Mouse (Mus musculus) left cerebral cortex, adult 11 months (tissue): Measurements from ENCODE around the gene Itpkb.

Source experiments
- DNase-seq: peaks from one replicate; pipeline ENCODE4 v3.0.0; 2022; ENCODE audit warnings: low spot score

Itpkb gene

DNA sequence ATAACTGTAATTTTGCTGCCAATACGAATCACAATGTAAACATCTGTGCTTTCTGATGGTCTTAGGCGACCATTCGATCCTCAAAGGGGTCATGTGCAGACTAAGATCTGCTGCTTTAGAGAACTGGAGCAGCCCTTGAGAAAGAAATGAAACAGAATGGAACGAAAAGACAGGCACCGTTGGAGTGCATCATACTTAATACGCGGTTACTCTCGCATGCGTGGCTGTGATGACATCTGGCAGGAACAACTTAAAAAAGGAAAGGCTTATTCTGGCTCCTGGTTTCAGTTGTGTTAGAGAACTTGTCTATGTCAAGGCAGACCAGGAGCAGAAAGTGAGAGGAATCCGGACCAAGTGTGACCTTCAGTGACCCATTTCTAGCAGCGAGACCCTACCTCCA, 15.6 kb upstream of the Itpkb start:
- no peak for DNase-seq

DNA sequence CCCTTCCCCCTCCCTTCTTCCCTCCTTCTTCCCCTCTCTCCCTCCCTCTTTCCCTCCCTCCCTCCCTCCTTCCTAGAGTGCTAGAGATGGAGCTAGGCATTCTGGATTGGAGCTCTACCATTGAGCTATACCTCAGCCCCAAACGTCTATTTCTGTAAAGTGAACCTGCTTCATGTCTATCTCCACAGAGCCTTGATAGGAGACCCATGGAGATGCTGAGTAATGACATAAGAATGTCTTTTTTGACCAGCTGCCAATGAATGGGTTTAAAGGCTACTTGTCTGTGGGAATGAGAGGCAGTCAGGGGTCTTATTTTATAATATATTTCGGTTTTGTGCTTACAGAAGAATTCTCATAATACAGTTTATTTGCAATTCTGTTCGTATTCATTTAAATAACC, 15.2 kb upstream of the Itpkb start:
- DNase-seq, result no peak

DNA sequence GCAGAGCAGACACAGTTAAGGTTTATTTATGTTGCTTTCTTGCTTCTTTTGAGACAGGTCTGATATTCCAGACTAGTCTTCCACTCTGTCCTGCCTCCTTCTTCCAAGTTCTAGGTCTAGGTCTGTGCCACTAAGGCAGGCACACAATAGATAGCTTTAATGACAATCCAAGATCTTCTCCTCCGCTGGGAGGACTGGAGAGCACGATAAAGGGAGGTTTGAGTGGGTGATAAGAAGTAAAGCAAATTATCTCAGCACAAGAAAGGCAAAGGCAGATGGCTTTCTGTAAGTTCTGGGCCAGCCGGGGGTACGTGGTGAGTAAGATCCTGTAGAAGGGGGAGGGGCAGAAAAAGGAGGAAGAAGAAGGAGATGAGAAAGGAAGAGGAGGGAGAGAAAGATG, 12.8 kb upstream of the Itpkb start:
- no peak for DNase-seq

DNA sequence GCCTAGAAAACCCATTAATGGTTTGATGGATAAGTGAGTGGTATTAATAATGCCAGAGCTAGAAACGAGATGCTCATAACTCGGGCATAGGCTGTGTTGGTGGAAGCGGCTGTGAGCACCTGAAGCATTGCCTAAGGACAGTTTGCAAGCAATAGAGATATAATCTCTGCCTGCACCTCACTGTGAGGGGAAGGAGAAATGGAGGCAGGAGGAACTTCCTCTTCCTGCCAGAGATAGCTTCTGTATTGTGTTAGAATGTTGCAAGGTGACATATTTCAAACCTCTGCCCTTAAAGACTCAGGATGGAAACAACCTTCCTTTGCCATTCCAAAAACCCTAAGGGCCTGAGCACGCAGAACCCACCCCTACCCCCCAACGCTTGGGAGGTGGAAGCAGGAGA, 11.9 kb upstream of the Itpkb start:
- no peak for DNase-seq

DNA sequence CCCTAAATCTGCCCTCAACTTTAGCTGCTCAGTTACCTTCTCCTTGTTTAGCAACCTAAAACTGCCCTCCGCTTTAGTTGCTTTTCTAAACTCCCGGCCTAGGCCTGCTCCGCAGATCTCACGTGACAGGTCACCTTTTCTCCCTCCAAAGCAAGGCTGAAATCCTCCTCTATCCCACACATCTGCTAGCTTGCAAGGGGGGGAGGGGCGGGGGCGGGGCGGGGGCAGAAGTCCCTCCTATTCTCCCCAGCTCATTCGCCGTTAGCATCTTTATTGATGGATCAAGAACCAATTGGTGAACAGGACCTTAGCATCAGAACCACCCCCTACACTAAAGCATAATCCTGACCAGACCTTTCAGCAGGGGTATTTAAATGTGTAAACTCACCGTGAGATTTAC, 10.4 kb upstream of the Itpkb start:
- DNase-seq, result no peak

DNA sequence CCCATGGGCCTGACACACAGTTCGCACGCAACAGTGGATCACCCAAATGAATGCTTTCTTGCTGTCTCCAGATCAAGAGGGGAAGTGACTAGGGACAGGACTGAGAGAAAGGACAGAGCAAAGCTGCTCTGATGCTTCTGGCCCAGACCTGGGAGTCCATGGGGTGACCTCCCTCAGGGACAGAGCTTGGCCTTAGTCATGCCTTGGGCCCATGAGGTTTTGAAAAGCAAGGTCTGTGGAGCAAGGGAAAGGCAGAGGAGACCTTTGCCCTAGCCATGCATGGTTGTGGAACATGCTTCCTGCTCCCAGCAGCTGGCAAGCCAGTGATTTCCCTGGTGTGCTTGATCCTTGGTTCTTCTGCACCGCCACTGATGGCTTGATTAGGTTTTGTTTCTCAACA, 7.4 kb upstream of the Itpkb start:
- no peak for DNase-seq

DNA sequence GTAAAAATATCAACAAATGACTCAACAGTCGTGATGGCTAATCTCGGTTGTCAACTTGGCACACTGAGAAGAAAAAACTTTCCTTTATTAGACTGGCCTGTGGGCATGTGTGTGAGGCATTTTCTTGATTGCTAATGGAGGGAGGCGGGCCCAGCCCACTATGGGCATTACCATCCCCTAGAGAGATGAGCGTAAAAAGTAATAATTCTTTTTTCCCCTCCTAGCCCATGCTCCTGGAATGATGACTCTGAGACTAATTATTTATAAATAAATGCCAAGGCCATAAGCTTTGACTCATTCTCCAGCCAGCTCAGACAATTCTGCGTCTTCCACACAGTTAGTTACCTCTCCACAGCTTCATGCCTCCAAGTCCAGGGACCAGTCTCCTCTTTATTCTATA, 6.8 kb upstream of the Itpkb start:
- no peak for DNase-seq

DNA sequence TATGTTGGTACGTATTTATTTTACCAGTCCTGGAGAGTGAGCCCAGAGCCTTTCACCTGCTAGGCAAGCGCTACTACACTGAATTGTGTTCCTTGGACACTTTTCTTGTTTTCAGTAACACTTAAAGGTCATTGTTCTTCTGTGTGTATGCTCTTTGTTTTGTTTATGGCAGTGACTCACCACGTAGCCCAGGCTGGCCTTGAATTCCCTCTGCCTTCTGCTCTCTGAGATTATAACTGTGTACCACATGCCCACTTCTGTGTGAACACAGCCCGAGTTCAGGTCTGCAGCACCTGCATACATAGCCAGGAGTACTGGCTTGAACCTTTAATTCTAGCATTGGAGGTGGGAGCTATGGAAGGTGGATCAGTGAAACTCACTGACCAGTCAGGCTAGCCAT, 6.0 kb upstream of the Itpkb start:
- no peak for DNase-seq

DNA sequence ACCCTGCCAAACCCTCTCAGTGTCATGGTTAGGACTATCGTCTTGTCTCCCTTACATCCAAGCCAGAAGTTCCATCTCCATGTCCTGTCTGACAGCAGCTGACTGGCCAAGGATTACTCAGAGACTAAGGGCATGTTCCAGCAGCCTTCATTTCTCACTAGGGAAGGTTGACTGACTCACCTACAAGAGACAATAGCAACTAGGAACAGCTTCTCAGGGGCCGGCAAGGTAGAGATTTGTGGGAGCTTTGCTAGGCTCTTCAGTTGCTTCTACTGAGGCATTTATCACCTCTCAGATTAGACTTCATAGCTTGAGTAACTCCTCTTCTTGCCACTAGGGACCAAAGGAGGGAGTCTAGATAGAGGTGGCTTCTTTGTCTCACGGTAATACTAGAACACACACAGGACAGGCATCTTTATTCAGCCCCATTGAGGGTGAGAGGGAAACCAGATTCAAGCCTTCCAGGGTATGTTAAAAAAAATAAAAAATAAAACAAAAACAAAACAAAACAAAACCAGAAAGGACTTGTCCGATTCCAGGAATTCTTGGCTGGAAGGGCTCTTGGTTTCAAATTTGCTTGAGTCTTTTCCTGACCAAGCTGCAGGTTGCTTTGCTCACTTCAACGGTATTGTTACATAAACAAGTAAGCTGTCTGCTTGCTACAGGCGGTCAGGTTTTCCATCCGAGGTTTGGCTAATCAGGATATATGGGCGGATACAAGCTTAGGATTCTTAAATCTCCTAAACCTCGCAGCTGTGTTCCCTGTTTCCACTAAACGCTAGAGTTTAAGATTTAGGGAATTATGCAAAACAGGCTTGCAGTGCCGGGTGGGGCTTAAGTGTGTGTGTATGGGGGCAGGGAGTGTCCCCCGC, 1.3 kb upstream of the Itpkb start:
- no peak for DNase-seq

DNA sequence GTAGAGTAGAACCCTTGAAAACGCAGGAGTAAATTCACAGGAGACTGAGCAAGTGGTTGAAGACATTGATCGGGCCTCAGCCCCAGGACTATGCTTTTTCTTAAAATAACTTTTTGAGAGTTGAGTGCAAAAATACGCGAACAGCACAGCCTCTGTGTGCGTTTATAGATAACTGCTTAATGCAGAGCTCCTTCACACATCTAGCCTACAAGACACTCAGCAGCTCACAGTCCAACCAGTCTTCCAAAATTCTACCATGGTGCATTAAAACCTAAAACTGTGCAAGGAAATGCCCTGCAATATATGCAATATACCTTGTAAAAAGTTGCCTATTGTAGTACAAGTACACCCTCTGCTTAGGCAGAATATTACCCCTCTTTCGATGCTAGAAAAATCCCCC, 579 bp upstream of the Itpkb start:
- no peak for DNase-seq

DNA sequence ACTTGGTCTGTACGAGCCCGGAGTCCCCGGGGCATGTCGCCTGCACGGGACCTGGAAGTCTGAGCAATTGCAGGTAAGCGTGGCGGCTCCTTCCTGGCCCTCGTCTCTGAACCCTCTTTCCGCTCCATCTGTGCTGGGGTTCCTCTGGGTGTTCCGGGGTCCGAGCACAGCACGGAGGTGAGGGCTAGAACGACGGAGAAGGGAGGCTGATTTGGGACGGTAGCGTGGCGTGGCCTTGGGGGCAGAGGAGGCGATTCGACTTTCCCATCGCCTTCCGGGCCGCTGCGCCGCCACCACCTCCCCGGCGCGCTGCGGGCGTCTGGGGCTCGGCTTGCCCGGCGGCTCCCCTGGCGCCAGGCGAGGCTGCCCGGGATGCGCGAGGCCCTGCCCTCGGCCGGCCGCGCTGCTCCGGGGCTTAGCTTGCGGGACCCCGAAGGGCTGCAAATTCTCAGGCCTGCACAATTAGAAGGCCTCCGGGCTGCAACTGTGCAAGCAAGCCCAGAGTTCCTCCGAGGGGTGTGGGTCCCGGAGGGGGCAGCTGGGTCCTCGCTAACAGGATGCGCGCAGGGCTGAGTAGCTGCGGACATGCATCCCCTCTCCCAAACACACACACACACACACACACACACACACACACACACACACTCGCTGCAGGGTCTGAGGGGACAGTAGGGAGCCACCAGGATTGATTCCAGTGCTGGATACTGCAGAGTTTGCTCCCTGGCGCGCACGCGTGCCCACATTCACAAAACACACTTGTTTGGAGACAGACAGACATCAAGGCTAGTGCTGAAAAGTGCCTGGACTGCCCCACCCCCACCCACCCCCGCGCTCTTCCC, 641 bp downstream of the Itpkb start:
- no peak for DNase-seq

DNA sequence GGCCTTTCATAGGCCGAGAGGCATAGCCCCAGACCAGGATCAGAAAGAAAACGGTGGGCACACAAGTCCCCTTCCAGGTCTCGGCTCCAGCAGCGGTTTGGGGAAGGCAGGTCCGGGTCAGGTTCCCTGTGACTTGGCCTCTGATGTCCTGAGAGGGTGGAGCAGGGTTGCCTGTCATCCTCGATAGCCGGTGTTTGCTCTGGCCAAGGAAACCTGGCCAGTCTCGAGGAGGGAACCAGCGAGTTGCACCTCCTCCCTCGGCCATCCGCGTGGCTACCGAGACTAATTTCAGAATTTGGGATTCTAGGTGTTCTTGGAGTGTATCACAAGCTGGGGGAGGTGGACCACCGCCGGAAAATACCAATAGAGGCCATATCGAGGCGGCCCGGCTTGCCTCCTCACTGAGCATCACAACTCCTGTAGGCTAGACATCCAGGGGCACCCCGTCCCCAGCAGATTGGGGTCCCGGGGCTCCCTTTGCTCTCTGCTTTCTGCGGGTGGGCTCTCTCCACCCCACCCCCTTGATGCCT, 1.3 kb downstream of the Itpkb start:
- DNase-seq, result no peak

DNA sequence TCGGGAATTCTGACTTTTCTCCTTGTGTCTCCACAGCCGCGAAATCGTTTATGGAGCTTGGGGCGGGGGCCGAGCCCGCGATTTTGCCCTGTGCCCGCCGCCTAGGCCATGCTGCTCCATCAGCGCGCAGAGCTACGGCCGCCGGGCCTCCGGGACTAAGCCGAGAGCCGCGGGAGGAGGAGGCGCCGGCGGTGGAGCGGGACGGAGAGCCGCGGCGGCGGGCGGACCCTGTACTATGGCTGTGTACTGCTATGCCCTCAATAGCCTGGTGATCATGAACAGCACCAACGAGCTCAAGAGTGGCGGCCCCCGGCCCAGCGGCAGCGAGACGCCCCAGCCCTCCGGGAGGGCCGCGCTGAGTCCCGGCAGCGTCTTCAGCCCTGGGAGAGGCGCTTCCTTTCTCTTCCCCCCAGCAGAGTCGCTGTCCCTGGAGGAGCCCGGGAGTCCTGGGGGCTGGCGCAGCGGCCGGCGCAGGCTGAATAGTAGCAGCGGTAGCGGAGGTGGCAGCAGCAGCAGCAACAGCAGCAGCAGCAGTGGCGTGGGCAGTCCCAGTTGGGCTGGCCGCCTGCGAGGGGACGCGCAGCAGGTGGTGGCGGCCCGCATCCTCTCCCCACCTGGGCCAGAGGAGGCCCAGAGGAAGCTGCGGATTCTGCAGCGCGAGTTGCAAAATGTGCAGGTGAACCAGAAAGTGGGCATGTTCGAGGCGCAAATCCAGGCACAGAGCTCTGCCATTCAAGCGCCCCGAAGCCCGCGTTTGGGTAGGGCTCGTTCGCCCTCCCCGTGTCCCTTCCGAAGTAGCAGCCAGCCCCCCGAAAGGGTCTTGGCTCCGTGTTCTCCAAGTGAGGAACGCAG, 2.0 kb downstream of the Itpkb start:
- DNase-seq, result no peak

DNA sequence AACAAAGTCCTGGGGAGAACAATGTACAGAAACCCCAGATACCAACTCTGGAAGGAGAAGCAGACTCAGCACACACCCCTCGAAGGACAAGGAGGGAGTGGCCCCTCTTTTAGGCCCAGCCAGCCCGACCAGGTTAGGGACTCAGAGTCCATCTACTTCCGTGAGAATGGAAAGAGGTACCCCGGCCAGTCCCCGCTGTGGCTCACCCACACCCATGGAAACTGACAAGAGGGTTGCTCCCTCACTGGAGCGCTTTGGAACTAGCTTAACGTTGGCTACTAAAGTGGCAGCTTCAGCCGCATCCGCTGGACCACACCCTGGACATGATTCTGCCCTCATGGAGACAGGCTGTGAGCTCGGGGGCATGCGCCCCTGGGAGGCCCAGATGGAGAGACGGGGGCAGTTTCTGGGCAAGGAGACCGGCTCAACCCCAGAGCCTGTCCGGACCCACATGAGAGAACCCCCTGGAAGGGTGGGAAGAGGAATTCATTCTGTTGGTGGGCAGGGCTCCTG, 2.7 kb downstream of the Itpkb start:
- no peak for DNase-seq

DNA sequence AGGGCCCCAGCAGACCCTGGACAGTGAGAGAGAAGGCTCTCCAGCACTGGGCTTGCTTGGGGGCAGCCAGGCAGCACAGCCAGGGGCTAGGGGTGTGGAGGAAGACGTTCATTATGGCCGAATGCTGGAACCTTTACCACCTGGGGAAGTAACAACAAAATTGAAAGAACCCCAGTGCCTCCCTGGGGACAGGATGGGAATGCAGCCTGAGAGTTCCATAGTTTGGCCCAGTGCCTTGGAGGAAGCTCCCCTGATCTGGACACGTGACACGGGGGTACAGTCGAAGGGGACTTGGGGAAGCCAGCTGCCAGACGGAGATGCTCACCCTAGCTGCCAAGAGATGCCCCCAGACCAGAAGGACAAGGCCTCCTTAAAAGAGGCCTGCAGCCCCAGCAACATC, 3.3 kb downstream of the Itpkb start:
- DNase-seq, result no peak

DNA sequence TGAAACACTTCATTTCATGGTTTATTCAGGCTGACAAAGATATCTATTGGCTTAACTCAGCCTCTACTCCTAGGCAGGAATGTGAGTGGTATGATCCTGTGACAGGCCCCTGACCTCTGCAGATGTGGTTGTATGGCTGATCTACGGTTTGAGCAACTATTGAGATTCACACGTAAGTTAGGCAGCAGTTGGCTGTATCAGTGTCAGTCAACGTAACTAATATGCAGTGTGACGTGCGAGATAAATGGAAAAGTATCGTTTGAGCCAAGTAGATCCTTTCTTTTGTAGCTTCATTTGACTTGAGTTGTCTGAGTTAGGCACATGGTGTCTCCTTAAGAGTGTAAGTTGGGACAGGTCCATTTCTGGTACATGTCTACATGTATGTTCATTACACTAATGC, 4.3 kb downstream of the Itpkb start:
- DNase-seq, result no peak

DNA sequence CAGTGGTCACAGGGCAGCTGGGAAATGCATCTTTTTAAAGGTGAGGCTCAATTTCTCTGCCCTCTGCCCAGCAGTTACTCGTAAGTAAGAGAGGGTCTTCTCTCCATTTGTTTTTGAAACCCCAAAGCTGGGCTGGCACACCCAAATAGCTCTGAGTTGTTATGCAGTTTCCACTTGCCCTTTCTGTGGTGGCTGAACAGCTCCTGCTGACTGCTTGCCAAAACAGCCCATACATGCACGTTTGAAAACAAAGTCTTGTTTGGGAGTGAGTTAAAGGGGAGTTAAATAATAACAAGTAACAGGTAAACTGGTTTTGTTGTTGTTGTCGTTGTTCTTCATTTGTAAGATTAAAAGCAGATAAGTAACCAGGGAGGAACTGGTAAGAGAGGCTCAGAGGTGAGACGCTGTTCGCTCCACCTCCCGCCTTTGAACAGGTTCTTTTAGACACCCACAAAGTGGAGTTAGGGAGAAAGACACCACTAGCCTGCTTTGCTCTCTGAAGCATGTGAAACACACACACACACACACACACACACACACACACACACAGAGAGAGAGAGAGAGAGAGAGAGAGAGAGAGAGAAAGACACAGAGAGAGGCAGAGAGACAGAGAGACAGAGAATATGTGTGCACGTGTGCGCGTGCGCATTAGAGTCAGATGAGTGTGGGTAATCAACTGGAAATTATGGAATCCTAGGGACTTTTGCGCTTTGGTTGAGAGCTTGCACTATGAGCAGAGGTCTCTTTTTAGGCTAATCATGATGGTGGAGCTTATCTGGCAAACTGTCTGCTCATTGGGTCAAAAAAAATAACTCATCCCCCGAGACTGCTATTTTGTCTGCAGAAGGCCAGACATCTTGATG, 5.5 kb downstream of the Itpkb start:
- DNase-seq, result no peak

DNA sequence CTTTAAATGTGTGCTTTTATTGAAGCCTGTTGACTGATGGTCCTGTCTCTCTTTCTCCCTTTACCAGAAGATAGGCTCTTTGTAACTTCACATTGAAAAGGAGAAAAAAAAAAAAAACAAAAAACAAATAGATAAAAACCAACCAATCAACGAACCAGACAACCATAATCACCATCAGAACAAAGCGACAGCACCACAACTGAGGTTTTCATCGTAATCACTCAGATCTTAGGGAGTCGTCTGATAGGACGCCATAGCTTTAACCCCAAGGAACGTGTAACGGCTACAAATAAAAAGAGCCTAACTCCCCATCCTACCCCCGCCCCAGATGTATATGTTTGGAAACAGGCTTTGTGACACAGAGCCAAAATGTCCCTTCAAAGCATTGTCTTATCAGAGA, 8.1 kb downstream of the Itpkb start:
- DNase-seq, result no peak

DNA sequence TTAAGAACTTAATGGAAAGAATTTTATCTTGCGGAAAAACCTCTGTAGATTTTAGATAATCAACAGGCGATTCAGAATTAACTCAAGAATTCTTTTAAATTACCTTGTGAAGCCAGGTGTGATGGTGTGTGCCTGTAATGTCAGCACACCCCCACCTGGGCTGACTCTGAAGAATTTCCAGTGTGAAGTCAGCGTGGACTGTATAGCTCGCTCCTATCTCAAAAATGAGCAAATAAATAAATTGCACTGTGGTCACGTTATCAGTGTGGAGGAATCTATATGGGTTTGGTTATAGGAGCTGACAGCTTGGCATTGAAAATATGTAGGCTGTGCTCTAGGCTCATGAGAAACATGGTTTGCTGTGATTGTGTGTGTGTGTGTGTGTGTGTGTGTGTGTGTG, 8.9 kb downstream of the Itpkb start:
- no peak for DNase-seq

DNA sequence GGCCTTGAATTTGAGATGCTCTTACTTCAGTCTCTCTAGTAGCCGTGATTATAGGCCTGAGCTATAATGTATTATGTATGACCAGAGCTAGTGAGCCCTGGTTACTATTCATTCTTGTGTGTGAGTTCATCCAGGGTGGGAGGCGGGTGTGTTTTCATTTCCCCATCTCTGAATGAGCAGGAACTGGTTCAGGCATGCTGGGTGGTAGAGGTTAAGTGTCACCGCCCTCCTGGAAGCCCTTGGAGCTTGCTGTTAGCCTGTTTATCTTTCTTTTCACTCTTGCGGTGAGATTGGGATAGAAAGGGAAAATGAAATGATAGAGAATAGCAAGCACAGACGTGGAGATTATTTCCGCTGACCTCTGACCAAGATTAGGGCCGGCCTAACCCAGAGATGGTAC, 12.7 kb downstream of the Itpkb start:
- no peak for DNase-seq
